Mouse (Mus musculus): ENCODE results near the gene Irf2bp1. TPM values are rescaled to one million over a fixed set of nuclear protein-coding genes. Genes with fewer than 3 reads are reported as not detected.
A peak's percentile ranks its signal among the peaks of the same experiment; 100 is the strongest.

The Irf2bp1 gene
- total RNA-seq, 2 experiments from 2014 or later, result 36.9 to 37.2 TPM

- DNase-seq, result no peak
Measured at GRCm38 (mm10) chr7:19028067-19028466, 24.2 kb downstream of the Irf2bp1 start.

GRCm38 (mm10) chr7:19029084-19029653, 25.3 kb downstream of the Irf2bp1 start:
- DNase-seq, result peak; percentile 74

- no peak for DNase-seq
Measured at GRCm38 (mm10) chr7:19031641-19032040, 27.8 kb downstream of the Irf2bp1 start.

GRCm38 (mm10) chr7:19044616-19045015, 40.8 kb downstream of the Irf2bp1 start:
- no peak for DNase-seq

GRCm38 (mm10) chr7:19046286-19047069, 42.6 kb downstream of the Irf2bp1 start:
- peak; percentile 83 for DNase-seq

- DNase-seq, result no peak
Measured at GRCm38 (mm10) chr7:19048006-19048527, 44.2 kb downstream of the Irf2bp1 start.

GRCm38 (mm10) chr7:19049252-19049651, 45.4 kb downstream of the Irf2bp1 start:
- no peak for DNase-seq

- no peak for DNase-seq
Measured at GRCm38 (mm10) chr7:19050172-19050571, 46.3 kb downstream of the Irf2bp1 start.

- no peak for DNase-seq
Measured at GRCm38 (mm10) chr7:19051161-19051560, 47.3 kb downstream of the Irf2bp1 start.

GRCm38 (mm10) chr7:19052345-19053135, 48.7 kb downstream of the Irf2bp1 start:
- no peak for DNase-seq

GRCm38 (mm10) chr7:19053136-19053532, 49.3 kb downstream of the Irf2bp1 start:
- no peak for DNase-seq

- peak; percentile 66 for DNase-seq
Measured at GRCm38 (mm10) chr7:19054047-19054776, 50.4 kb downstream of the Irf2bp1 start, which contains the start of gene Rsph6a. Gene Rsph6a (plus strand): TSS chr7:19054690.

GRCm38 (mm10) chr7:19054777-19055076, 50.9 kb downstream of the Irf2bp1 start:
- no peak for DNase-seq

GRCm38 (mm10) chr7:19055108-19055507, 51.3 kb downstream of the Irf2bp1 start:
- no peak for DNase-seq

Other genes with a start within 250 kb of the Irf2bp1 start
- not detected for gene Psg19, start 205.5 kb upstream of the Irf2bp1 start, total RNA-seq (2021)
- gene Psg17, start 182.4 kb upstream of the Irf2bp1 start, total RNA-seq (2021), result not detected
- 1 to 10 TPM; 3.7 to 5.0 TPM for gene Mill2, start 164.1 kb upstream of the Irf2bp1 start, total RNA-seq (2021)
- 1 to 10 TPM; 5.0 to 7.9 TPM for gene Pglyrp1, start 132.7 kb upstream of the Irf2bp1 start, total RNA-seq (2021)
- gene Ccdc61, start 93.6 kb upstream of the Irf2bp1 start, total RNA-seq (2021), result 10 to 100 TPM; 12.5 to 13.9 TPM
- gene Nova2, start 78.2 kb upstream of the Irf2bp1 start, total RNA-seq (2021), result 1 to 10 TPM; 6.1 to 7.4 TPM
- not detected for gene Nanos2, start 16.6 kb upstream of the Irf2bp1 start, total RNA-seq (2021)
- 1 to 10 TPM; 6.4 to 6.8 TPM for gene Mypop, start 12.8 kb upstream of the Irf2bp1 start, total RNA-seq (2021)
- 10 to 100 TPM in 1 of 2 experiments, 1 to 10 TPM in 1; 4.8 to 14.0 TPM for gene Foxa3, start 19.5 kb downstream of the Irf2bp1 start, total RNA-seq (2021)
- 10 to 100 TPM; 78.0 to 89.0 TPM for gene Sympk, start 20.3 kb downstream of the Irf2bp1 start, total RNA-seq (2021)
- gene Rsph6a, start 50.6 kb downstream of the Irf2bp1 start, total RNA-seq (2021), result not detected
- 10 to 100 TPM; 43.5 to 48.4 TPM for gene Dmwd, start 72.2 kb downstream of the Irf2bp1 start, total RNA-seq (2021)
- 10 to 100 TPM; 51.8 to 93.9 TPM for gene Dmpk, start 79.8 kb downstream of the Irf2bp1 start, total RNA-seq (2021)
- 10 to 100 TPM; 12.3 to 17.3 TPM for gene Six5, start 90.5 kb downstream of the Irf2bp1 start, total RNA-seq (2021)
- gene Gm4969, start 114.3 kb downstream of the Irf2bp1 start, total RNA-seq (2021), result under 1 TPM; 0.21 to 0.24 TPM
- 10 to 100 TPM; 10.7 to 11.1 TPM for gene Fbxo46, start 115.8 kb downstream of the Irf2bp1 start, total RNA-seq (2021)
- gene Qpctl, start 145.2 kb downstream of the Irf2bp1 start, total RNA-seq (2021), result 10 to 100 TPM; 12.5 to 12.6 TPM
- 10 to 100 TPM; 90.1 to 91.2 TPM for gene Snrpd2, start 145.7 kb downstream of the Irf2bp1 start, total RNA-seq (2021)
- gene Gipr, start 162.1 kb downstream of the Irf2bp1 start, total RNA-seq (2021), result under 1 TPM; 0.75 to 0.94 TPM
- gene Eml2, start 172.4 kb downstream of the Irf2bp1 start, total RNA-seq (2021), result 10 to 100 TPM; 37.7 to 41.0 TPM
- 1 to 10 TPM; 7.4 to 9.2 TPM for gene Gpr4, start 208.5 kb downstream of the Irf2bp1 start, total RNA-seq (2021)
- 10 to 100 TPM; 26.5 to 26.6 TPM for gene Opa3, start 224.3 kb downstream of the Irf2bp1 start, total RNA-seq (2021)